14 mouse cellular contexts compared by ENCODE assay signal in the genomic region with DNA sequence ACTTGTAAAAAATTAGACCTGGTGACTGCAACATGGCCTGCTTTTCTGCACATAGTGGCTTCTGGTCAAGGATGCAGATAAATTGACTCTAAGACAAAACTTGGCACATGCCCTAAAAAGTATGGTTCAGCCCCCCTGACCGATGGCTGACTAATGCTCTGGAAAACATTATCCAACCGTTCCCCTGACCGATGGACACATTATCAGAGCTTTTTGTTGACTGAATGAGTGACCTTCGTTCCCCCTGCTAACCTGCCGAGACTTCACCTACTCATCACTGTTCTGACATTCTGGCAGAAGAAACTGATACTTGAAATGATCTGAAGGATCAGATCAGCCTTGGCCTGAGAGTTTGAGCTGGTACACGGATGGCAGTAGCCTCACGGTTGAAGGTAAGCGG. TPM values are rescaled to one million over a fixed set of nuclear protein-coding genes. Genes with fewer than 3 reads are reported as not detected.
"Had no signal": no experiment of that assay in that cellular context is flagged by ENCODE, and none has a peak within 500 bp of the region (broad histone marks: within the 10 kb centered on the region; RNA-seq: fewer than 3 reads in every experiment).

No protein-coding gene starts in this region.

RNA-seq across cellular contexts. Expression of gene Tmprss11f, which starts 53.5 kb away (rescaled TPM):
- polyA plus RNA-seq: frontal cortex, adult 2 months; heart, embryonic 12.5 days; heart, embryonic 14.5 days; heart, embryonic 16.5 days; hindbrain, embryonic 10.5 days; hindbrain, embryonic 12.5 days; hindbrain, embryonic 14.5 days; hindbrain, embryonic 16.5 days; inflammation-experienced regulatory T-cells, adult 6 months; intestine, postnatal 0 days; kidney, embryonic 14.5 days; kidney, embryonic 16.5 days; liver, embryonic 12.5 days; liver, embryonic 14.5 days had no signal
